Mouse (Mus musculus) bone marrow macrophage, adult 2 months (primary cell): Measurements from ENCODE around the gene Bri3. TPM values are rescaled to one million over a fixed set of nuclear protein-coding genes. Genes with fewer than 3 reads are reported as not detected.

Experiments used
- H3K27ac ChIP-seq: 2 replicates; pipeline ENCODE4 v1.5.1; 2012; ENCODE audit warnings: low read depth, low read length; ENCODE audit not compliant: insufficient read depth
- H3K4me1 ChIP-seq: 2 replicates; pipeline ENCODE4 v1.6.1; 2012; ENCODE audit warnings: low read length; ENCODE audit not compliant: control insufficient read depth, insufficient read depth
- H3K4me3 ChIP-seq: 2 replicates; pipeline ENCODE4 v1.5.1; 2012; ENCODE audit warnings: mild to moderate bottlenecking, low read length, moderate library complexity; ENCODE audit not compliant: insufficient read depth
- CTCF ChIP-seq: IDR thresholded peaks from 2 replicates; pipeline ENCODE4 v1.5.1; 2012; ENCODE audit warnings: low read depth, mild to moderate bottlenecking, low read length, moderate library complexity
- POLR2A ChIP-seq: IDR thresholded peaks from 2 replicates; pipeline ENCODE4 v1.6.1; 2012; ENCODE audit warnings: mild to moderate bottlenecking, low read depth, low read length, borderline replicate concordance
- polyA plus RNA-seq: library from polyadenylated mRNA; stranded (reverse); fragments of >200 nt; gene quantifications from 2 replicates; pipeline ENCODE4 v1.2.4, GENCODE M21; 2012; ENCODE audit not compliant: missing spikeins, insufficient read depth, insufficient read length

Bri3 gene
- polyA plus RNA-seq, 1 experiment: 521 TPM

- no peak for TF ChIP-seq POLR2A
- TF ChIP-seq CTCF: no peak
- no peak overlapping the region for H3K27ac ChIP-seq
- no peaks in the 10 kb centered on the region for H3K4me1 ChIP-seq
- no peak overlapping the region for H3K4me3 ChIP-seq
Measured at GRCm38 (mm10) chr5:144231410-144231809, 12.8 kb upstream of the Bri3 start.

GRCm38 (mm10) chr5:144232531-144232930 lies 11.7 kb upstream of the Bri3 start:
- no peak for TF ChIP-seq CTCF
- TF ChIP-seq POLR2A: no peak
- H3K4me3 ChIP-seq: no peak overlapping the region
- H3K4me1 ChIP-seq: no peaks in the 10 kb centered on the region
- H3K27ac ChIP-seq: no peak overlapping the region

GRCm38 (mm10) chr5:144234222-144234621 lies 10.0 kb upstream of the Bri3 start:
- no peak overlapping the region for H3K4me3 ChIP-seq
- H3K27ac ChIP-seq: no peak overlapping the region
- TF ChIP-seq CTCF (no peak), POLR2A (no peak)
- H3K4me1 ChIP-seq: no peaks in the 10 kb centered on the region

- no peaks in the 10 kb centered on the region for H3K4me1 ChIP-seq
- TF ChIP-seq POLR2A (no peak), CTCF (no peak)
- H3K4me3 ChIP-seq: no peak overlapping the region
- H3K27ac ChIP-seq: no peak overlapping the region
Measured at GRCm38 (mm10) chr5:144234714-144235113, 9.5 kb upstream of the Bri3 start.

- Histone ChIP-seq H3K4me3 (no peak overlapping the region), H3K4me1 (no peaks in the 10 kb centered on the region), H3K27ac (no peak overlapping the region)
- TF ChIP-seq CTCF (no peak), POLR2A (no peak)
Measured at GRCm38 (mm10) chr5:144238969-144239368, 5.3 kb upstream of the Bri3 start.

GRCm38 (mm10) chr5:144245592-144245991 lies 1.4 kb downstream of the Bri3 start:
- Histone ChIP-seq H3K27ac (no peak overlapping the region), H3K4me3 (no peak overlapping the region), H3K4me1 (peaks cover 46% of the 10 kb centered on the region)
- no peak for TF ChIP-seq CTCF
- no peak for TF ChIP-seq POLR2A

- Histone ChIP-seq H3K4me1 (peaks cover 56% of the 10 kb centered on the region), H3K4me3 (no peak overlapping the region)
- TF ChIP-seq POLR2A (no peak), CTCF (no peak)
Measured at GRCm38 (mm10) chr5:144246669-144247068, 2.4 kb downstream of the Bri3 start.

GRCm38 (mm10) chr5:144247307-144247706 lies 3.1 kb downstream of the Bri3 start:
- peak overlapping the region; percentile 99 for H3K27ac ChIP-seq
- peaks cover 60% of the 10 kb centered on the region for H3K4me1 ChIP-seq
- TF ChIP-seq CTCF: no peak
- no peak overlapping the region for H3K4me3 ChIP-seq

More at GRCm38 (mm10) chr5:144246669-144247068, 2.4 kb downstream of the Bri3 start:
- peak overlapping the region; percentile 99 for H3K27ac ChIP-seq

- TF ChIP-seq CTCF (no peak), POLR2A (no peak)
- H3K4me1 ChIP-seq: peaks cover 67% of the 10 kb centered on the region
- peak overlapping the region; percentile 99 for H3K27ac ChIP-seq
- H3K4me3 ChIP-seq: no peak overlapping the region
Measured at GRCm38 (mm10) chr5:144247906-144248585, 3.8 kb downstream of the Bri3 start.

- TF ChIP-seq POLR2A (no peak), CTCF (no peak)
- Histone ChIP-seq H3K4me3 (no peak overlapping the region), H3K4me1 (peaks cover 77% of the 10 kb centered on the region), H3K27ac (no peak overlapping the region)
Measured at GRCm38 (mm10) chr5:144249871-144250270, 5.6 kb downstream of the Bri3 start.

- H3K4me1 ChIP-seq: peaks cover 58% of the 10 kb centered on the region
- TF ChIP-seq POLR2A: no peak
- no peak for TF ChIP-seq CTCF
- peak overlapping the region; percentile 95 for H3K27ac ChIP-seq
- H3K4me3 ChIP-seq: no peak overlapping the region
Measured at GRCm38 (mm10) chr5:144251876-144252577, 7.8 kb downstream of the Bri3 start.
